Mouse (Mus musculus) adrenal gland, postnatal 25 days (tissue): ENCODE results near the gene Arpp21. TPM values are rescaled to one million over a fixed set of nuclear protein-coding genes. Genes with fewer than 3 reads are reported as not detected.
A peak's percentile ranks its signal among the peaks of the same experiment; 100 is the strongest.

Experiments used
- DNase-seq: peaks from one replicate; pipeline ENCODE4 v3.0.0; 2021; ENCODE audit warnings: mixed read lengths
- total RNA-seq: library from RNA; stranded (reverse); gene quantifications from 2 replicates; pipeline ENCODE4 v1.2.3, GENCODE M21; 2021

The Arpp21 gene
- total RNA-seq, 1 experiment from 2014 or later, result not detected

DNA sequence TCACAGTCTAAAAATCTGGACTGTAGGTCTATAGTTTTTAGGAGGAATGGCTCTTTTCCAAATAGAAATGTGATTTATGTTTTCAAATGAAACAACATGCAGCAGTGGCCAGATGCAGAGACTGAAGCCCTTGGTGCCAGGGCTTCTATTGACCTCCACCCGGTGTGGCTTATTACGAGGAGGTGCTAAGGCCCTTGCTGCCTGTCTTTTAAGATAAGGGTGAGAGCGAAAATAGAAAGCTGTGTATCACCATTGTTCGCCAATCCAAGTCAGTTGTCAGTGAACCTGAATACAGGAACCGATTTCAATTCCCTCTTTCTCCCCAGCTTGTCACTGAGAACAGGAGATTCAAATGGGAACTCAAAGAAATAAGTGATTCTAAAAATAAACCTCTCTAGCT lies 57.3 kb downstream of the Arpp21 start:
- no peak for DNase-seq

DNA sequence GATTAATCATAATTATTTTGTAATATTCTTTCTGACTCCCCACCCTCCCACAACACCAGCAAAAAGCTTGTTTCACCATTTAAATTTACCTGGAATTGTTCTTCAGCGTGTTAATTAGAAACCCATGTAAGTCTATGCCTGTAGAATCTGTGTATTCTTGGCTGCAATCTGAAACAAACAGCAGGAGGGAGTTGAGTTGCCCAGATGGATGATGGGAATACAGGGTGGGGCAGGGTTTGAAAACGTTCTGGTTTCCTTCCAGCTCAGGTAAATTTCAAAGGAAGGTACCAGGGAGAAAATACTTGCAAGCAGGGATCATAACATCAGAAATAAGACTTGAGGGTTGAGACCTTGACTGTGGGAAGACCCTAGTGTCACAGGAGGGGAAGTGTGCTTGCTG lies 58.2 kb downstream of the Arpp21 start:
- no peak for DNase-seq

DNA sequence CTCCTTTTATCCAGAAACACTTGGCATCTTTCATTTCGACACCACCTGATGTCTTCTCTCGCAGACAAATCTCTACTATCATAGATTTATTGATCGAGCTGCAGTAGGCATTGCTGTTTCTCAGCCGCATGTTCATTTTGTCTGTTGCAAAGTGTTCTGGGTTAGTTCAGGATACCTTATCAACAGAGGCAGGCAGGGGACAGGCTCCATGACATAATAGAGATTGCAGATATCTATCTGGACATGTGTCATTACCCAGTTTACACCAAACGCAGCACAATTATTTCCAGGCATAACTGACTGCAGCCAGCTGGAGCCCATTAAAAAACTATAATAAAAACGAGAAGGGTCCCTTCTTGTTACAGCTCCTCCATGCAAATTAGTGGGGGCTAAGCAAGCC lies 59.4 kb downstream of the Arpp21 start:
- no peak for DNase-seq

DNA sequence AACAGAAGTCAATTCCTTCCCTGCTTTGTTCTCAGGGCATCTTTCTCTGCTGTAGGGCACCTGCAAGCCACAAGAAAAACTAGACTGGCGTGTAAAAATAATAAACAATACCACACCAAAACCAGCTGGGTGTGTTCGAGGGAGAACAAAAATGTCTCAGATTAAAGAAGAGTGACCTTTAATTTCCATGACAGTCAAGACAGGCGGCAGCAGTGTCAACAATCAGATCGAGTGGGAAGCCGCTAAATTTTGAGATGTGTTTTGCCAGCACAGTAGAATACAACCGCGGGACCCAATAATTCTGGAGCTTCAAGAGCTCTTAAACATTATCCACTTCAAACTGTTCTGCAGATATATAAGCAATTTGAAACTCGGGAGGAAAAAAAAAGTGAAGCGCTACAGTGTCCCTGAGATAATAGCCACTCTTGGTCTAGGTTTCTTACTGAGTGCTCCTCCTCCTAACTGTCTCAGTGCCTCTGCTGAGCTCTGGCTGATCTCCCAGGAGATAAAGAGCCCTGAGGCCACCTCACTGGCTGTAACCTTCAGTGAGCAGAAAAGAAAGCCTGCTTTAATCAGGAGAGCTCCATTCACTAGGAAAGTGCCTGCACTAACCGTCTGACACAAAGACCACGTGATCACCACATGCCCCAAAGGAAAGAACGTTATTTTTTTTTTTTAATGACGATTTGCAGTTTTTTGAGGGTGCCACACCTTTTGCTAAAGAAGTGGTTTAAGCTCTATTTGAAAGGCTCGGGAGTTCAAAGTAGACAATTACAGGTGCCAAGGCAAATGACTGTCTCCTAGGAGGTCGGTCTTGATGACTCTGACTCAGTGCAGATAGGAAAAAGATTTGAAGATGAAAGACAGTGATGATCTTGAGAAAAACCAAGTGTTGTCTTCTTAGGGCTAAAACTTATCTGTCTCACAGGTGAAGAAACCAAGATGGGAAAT lies 61.1 kb downstream of the Arpp21 start:
- DNase-seq, result peak; percentile 21

DNA sequence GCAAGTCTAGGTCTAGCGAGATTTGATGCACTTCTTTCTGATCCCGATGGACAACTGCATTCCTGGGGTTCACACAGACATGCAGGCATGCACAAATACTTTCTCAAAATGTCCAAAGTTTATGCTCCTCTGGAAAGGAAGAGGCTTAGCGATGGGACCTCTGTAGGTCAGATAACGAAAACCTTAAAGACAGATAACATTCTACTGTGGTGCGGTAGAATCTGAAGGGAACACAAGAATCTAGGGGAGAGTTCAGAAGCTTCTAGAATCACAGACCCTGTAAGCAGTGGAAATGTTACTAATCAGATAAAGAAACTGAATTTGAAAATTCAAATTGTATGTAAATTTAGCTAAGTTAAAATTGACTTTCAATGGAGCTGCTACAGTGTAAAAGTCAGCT lies 62.0 kb downstream of the Arpp21 start:
- DNase-seq, result no peak

DNA sequence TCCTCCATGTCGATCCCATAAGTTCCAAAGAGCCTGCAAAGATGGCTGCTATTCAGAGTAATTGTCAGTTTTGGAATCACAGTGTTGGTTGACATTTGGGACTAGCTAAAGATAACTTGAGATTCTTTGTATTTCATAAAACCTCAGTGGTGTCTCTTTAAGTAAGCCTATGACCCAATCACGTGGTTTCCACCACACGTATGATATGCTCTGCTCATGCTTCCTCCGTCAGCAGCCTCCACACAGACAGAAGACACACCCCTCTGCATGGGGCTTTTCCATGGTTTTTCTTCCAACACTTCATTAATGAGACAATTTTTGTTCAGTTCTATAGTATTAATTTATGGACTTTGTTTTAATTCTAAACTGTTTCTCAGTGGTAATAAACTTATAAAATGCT lies 71.1 kb downstream of the Arpp21 start:
- DNase-seq, result no peak

DNA sequence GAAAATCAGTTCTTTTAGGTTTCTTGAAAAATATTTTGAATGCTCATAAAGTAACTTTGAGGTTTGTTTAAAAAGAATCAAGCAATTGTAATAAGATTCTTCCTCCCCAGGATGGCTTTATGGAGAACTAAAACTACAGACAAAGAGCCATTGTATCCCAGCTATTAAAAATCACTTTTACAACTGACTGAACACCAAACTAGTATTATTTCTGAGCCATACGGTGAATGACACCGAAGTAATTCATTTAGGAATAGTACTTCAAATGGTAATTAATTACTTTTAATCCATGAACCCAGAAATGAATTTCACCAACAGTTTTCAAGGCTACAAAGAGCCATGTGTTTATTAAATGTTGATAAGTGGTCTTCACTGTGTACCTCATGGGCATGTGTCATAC lies 74.8 kb downstream of the Arpp21 start:
- no peak for DNase-seq

DNA sequence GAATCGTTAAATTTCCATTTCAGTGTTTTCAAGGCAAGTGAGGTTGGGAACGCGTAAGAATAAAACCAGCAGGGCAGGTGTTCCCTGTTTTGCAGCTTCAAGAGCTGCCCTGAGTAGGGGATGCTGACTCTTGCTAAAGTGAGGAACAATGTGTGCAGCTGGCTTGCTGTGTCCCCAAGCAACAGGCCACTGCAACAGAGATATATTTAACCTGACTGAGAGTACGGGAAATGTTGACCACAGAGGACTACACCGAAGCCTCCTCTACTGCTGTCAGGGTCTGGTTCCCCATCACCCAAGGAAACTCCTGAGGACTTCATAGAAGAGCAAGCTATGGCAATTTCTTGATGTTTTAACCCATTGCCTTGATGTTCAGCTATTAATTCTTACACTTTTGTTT lies 81.8 kb downstream of the Arpp21 start:
- DNase-seq, result no peak

DNA sequence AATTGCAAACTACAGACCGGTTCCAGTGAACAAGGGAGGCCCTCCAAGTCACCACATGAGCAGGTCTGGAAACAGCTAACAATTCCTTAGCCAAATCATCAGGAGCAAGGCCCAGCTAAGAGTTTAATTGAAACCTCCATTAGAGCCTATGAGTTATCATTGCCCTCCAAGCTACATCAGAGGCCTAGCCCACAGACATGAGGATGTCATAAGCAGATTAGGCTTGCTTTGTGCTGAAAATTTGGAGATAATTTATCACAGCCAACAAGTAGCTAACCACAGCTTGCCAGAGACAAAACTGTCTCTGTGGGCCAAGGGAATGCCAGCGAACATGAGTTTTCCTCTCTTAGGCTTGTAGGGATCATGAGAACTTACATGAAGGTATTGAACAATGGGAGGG lies 83.0 kb downstream of the Arpp21 start:
- DNase-seq, result no peak

DNA sequence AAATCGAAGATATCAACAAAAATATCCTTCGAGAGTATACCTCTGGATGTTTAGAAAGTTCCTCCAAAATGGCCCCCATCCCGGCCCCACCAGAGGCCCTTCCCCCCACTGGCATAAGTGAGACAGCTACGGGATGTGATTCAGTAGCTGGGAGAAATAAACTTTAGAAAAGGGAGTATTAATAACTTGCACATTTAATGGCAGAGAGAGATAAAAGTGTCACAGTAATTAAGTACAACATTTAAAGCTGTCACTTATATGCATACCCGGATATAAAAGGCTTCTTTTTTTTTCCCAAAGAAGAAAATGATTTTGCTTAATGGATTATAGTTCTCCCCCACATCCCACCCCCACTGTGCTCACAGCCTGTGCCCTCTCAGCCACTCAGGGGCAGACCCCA lies 84.6 kb downstream of the Arpp21 start:
- DNase-seq, result no peak

DNA sequence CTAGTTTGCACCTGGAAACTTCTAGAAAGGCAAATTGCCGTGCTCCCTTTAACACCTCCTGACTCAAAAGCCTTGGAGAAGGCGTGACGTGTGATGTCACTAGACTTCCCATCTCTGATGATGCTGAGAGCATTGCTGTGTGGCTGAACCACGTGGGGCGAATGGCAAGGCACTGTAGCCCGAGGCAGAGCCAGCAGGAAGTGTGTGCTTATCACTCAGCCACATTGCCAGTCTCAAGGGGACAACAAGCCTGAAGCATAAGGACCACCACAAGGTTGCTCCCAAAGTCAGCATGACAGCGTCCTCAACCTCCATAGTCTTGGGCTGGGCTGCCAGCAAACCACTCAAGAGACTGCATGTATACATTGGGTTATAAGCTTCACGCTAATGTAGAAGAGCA lies 95.1 kb downstream of the Arpp21 start:
- DNase-seq, result no peak

DNA sequence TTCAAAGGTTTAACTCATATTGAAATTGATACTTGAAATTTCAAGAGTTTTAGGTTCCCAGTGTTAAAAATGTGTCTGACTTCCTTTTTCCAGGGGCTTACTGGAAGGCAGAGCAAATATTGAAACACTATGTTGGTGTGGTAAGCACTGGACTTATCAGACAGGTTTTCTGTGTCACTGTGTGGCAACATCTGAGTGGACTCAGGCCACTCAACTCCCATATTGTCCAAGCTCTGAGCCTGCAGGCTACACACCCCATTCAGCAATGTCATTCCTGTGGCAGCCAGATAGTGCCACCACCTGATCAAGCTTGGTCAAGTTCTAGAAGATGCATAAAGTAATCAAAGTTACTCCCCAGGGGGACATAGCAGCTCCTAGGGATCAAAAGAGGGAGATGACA lies 97.9 kb downstream of the Arpp21 start:
- no peak for DNase-seq

DNA sequence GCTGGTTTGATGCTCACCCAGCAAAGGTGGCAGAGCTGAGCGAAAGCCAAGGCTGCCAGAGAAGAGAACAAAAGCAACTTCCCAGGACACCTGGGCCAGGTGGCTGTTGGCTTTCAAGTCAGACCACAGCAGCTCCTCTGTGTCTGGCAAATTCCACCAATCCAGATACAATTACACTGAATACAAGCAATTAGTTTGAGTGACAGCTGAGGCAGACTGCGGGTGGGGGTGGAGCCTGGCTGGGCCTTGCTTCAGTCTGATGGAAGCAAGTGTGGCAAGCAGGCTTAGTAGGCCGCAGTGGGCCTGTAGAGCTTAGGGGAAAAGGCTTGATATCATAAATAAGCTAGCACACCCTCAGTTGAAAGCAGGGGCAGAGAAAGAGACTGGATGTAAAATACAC lies 104.9 kb downstream of the Arpp21 start:
- DNase-seq, result no peak

DNA sequence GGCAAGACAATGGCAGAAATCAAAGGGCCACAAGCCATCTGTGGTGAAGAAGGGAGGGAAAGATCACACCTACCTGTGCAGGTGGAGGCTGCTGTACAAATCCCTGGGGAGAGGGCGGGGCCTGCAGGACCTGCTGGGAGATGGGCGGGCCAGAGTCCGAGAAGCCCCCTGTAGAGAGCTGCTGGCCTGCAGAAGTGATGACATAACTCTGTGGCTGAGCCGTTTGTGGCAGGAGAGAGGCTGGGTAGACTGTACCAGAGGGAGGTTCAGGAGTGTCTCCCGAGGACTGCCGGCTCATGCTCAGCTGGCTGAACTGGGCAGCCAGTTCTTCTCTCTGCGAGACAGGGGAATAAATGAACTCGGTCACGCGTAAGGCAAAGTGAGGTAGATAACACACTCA lies 111.1 kb downstream of the Arpp21 start:
- no peak for DNase-seq

DNA sequence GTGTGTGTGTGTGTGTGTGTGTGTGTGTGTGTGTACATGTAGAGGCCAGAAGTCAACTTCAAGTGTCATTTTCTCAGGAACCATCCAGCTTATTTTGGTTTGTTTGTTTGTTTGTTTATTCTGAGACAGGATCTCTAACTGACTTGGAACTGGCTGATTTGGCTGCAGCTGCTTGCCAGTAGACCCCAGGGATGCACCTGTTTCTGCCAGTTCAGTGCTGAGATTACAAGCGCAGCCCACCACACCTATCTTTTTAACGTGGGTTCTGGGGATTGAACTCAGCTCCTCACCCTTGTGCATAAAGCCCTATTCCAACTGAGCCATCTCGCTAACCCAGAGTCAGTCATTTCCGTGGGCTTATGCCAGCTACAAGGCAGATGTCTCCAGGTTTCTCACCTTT lies 111.6 kb downstream of the Arpp21 start:
- no peak for DNase-seq

DNA sequence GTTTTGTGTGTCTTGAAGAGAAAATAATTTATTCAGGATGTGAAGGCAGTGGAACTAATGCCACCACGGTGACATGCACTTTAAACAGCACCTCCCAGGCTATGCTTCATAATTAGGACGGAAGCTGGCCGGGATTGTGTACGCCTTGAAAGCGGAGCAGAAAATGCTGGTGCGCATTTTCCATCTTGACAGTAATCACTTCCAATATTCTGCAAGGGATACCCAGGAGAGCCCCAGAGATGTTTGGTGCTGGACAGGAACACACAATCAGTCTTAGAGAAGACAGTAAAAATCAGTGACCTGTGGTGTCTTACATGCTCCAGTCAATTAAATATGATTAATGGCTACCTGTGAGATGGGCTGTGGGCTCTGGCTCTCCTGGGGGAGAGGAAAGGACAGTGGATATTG lies 112.3 kb downstream of the Arpp21 start:
- DNase-seq, result no peak

DNA sequence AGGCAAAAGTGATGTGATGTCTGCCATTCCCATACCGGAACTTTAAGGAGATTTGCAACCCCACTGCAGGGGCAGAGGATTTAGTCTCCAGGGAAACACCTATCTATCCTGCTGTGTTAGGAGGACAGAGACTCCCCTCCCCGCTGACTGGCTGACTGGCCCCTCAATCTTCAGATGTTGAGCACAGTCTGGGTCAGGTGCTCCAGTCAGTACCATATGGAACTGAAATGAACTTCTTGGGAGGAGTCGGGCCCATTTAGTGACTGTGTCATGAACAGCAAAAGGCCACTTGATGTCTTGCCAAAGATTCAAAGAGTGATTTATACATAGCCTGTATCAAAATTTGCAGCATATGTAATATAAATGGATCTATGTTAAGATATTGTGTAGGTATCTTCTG lies 116.2 kb downstream of the Arpp21 start:
- DNase-seq, result no peak

DNA sequence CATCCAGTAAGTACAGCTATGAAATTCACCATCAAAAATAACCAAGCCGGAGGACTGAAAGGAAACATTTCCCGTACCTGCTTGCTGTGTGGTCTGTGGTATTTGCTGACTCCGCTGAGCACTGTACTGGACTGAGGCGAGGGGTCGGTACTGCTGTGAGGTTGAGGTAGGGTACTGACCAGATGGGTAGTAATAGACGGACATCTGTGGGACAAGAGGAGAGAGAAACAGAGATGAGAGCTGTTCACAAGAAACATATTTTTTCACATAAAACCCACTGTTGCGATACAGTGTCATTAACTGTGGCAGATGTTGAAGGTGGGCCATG lies 116.7 kb downstream of the Arpp21 start:
- no peak for DNase-seq

DNA sequence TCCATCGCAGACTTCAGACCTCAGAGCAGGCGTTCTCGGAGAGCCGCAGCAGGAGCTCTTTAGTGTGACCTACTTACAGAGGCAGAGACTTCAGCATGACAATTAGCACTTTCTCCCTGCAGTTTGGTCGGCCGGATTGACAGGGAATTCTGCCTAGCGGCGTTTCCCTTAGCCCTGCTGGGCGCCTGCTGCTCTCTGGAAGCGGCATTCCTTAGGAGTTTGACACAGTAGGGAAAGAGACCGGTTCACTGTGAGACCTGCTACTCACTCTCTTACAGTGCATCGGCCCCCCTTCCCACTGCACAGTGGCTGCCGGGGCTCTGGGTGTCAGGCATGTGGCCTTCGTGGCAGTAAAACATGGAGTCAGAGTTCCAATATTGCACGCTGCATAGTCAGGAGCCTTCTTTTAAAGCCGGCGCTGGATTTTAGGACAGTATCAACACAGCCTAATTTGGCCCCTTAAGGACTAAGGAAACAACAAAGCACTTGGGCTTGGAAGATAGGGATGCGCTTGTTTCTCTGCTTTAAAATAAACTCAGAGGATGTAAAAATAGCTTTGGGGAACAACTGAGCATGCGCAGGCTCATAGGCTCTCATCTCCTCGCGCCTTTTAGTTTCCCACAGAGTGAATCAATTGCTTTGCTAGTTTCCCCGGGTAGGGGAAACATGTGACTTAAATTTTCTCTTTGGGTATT lies 117.2 kb downstream of the Arpp21 start:
- DNase-seq, result no peak

DNA sequence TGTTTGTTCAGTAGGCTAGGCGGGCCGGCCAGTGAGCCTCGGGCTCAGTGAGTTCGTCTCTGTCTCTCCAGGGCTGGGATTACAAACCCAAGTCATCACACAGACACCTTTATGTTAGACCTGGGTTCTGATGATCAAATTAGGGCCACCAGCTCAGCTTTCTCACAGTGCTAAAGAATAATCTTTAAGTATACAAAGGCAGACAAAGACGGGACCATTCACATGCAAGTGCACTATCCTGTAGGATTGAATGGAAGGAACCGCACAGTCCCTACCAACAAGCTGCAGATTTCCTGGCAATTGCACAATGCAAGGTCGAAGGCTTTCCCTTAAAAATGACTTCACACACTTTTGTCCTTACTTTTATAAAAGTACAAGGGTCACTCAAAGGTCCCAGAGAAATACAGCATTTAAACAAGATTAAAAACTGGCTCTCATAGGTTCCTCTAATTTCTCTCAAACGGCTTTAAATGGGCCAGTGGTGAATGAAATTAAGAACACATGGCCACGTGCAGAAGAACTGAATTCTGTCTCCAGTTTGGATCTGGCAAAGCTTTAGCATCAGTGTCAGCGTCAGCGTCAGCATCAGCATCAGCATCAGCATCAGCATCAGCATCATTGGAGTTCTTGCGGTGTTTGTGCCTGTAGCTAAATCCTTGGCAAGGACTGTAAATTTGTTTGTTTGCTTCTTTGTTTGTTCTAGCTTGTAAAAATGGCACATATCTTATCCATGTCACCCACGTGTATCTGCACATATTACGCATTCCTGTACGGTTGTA lies 117.9 kb downstream of the Arpp21 start:
- no peak for DNase-seq

DNA sequence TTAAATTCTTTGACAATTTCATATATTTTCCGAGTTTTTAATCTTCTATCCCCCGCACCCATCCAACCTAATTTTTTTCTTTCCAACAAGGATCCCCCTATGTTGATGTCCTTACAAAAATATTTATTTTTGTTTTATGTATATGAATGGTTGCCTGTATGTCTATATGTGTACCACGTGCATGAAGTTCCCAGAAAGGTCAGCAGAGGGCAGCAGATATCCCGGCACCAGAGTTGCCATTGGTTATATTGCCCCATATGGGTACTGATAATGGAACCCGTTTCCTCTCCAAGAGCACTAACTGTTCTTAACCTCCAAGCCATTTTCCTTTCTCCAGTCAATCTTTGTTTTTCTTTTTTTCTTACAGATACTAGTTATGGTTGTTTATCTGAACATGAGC lies 124.1 kb downstream of the Arpp21 start:
- no peak for DNase-seq

DNA sequence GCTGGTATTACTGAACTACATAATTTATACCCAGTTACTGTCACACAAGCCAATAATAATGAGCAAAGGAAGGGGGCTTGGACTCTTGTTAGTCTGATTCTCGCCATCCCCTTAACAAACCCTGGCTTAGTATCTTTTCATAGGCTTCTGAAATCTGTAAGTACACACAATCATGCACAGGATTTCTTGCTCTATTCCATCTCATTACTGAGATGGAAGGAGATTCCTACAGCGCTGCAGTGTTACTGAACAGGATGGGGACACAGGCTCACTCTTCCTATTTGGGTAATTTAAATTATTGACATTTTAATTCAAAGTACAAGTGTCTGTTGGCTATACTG lies 132.9 kb downstream of the Arpp21 start:
- no peak for DNase-seq

DNA sequence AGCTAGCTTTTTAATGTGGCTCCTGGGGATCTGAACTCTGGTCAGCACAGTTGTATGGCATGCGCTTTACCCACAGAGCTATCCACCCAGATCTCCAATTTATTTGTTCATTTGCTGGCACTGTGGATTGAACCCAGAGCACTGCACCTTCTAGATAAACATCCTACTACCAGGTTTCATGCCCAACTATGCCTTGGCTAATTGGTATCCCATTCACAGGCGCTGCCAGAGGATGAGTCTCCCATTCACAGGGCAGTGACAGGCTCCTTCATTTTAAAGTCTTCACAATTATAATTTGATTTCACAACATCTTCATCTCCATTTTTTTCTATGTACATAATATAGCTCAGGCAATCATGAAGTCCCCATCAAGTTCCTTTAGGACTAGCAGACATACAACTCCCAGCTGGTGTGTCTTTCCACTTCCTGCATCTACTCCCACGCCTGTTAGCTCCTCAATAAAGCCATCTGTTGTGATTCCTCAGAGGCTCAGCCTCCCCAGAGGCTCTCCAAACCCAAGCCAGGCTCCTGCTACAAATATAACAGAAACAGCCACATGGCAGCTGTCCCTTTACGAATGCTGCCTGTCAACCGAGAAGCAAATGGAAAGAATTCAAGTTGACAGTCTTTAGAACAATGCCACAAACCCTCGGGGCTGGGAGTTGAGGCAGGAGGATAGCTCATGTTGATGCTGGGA lies 133.4 kb downstream of the Arpp21 start:
- no peak for DNase-seq
